Mouse (Mus musculus) ES-Bruce4 (cell line): ENCODE results near the gene Tmem246. TPM values are rescaled to one million over a fixed set of nuclear protein-coding genes. Genes with fewer than 3 reads are reported as not detected.

Experiments
- H3K27ac ChIP-seq: 2 replicates; pipeline ENCODE4 v1.5.1; 2012; ENCODE audit warnings: low read length, inconsistent platforms; ENCODE audit not compliant: insufficient read depth
- H3K27me3 ChIP-seq: 2 replicates; pipeline ENCODE4 v1.6.1; 2012; ENCODE audit warnings: mild to moderate bottlenecking, low read length, inconsistent platforms; ENCODE audit not compliant: control insufficient read depth, poor library complexity, insufficient read depth, severe bottlenecking
- H3K36me3 ChIP-seq: 2 replicates; pipeline ENCODE4 v1.6.1; 2012; ENCODE audit warnings: inconsistent platforms, mild to moderate bottlenecking, low read length, moderate library complexity; ENCODE audit not compliant: control insufficient read depth, poor library complexity, insufficient read depth, severe bottlenecking
- H3K4me1 ChIP-seq: one replicate; pipeline ENCODE4 v1.8.1; 2011; ENCODE audit warnings: low read length; ENCODE audit not compliant: control insufficient read depth, insufficient read depth
- H3K4me3 ChIP-seq: 2 replicates; pipeline ENCODE4 v1.5.1; 2011; ENCODE audit warnings: low read depth, mild to moderate bottlenecking, low read length
- H3K9ac ChIP-seq: 2 replicates; pipeline ENCODE4 v1.6.1; 2012; ENCODE audit warnings: low read depth, mild to moderate bottlenecking, inconsistent platforms; ENCODE audit not compliant: poor library complexity, severe bottlenecking
- H3K9me3 ChIP-seq: replicated peaks from 2 replicates; pipeline ENCODE4 v1.6.1; 2012; ENCODE audit warnings: mild to moderate bottlenecking, low read length, inconsistent platforms; ENCODE audit not compliant: control insufficient read depth, poor library complexity, insufficient read depth, severe bottlenecking
- CTCF ChIP-seq: IDR thresholded peaks from one replicate; pipeline ENCODE4 v1.8.1; 2011; ENCODE audit warnings: low read depth, low read length
- EP300 ChIP-seq: IDR thresholded peaks from 2 replicates; pipeline ENCODE4 v1.6.1; 2011; ENCODE audit warnings: low read depth, low read length; ENCODE audit not compliant: insufficient read depth
- POLR2A ChIP-seq: IDR thresholded peaks from one replicate; pipeline ENCODE4 v1.8.1; 2011; ENCODE audit warnings: low read length; ENCODE audit not compliant: insufficient read depth
- polyA plus RNA-seq: library from polyadenylated mRNA; stranded (reverse); fragments of >200 nt; gene quantifications from 2 replicates; pipeline ENCODE4 v1.2.4, GENCODE M21; 2011; ENCODE audit warnings: low read depth; ENCODE audit not compliant: missing spikeins, insufficient read depth, insufficient read length

Tmem246 gene
- polyA plus RNA-seq, 1 experiment: 5.9 TPM

GRCm38 (mm10) chr4:49558181-49558580, 39.5 kb downstream of the Tmem246 start:
- no peak for TF ChIP-seq EP300
- TF ChIP-seq POLR2A: no peak
- TF ChIP-seq CTCF: no peak
- no peaks in the 10 kb centered on the region for H3K36me3 ChIP-seq
- no peaks in the 10 kb centered on the region for H3K4me1 ChIP-seq
- H3K27ac ChIP-seq: no peak overlapping the region
- no peaks in the 10 kb centered on the region for H3K9me3 ChIP-seq
- no peak overlapping the region for H3K9ac ChIP-seq
- no peaks in the 10 kb centered on the region for H3K27me3 ChIP-seq
- H3K4me3 ChIP-seq: no peak overlapping the region

GRCm38 (mm10) chr4:49557375-49557774, 40.3 kb downstream of the Tmem246 start:
- TF ChIP-seq POLR2A (no peak), EP300 (no peak), CTCF (no peak)
- Histone ChIP-seq H3K27me3 (no peaks in the 10 kb centered on the region), H3K36me3 (no peaks in the 10 kb centered on the region), H3K9ac (no peak overlapping the region), H3K4me3 (no peak overlapping the region), H3K4me1 (no peaks in the 10 kb centered on the region), H3K9me3 (no peaks in the 10 kb centered on the region), H3K27ac (no peak overlapping the region)

DNA sequence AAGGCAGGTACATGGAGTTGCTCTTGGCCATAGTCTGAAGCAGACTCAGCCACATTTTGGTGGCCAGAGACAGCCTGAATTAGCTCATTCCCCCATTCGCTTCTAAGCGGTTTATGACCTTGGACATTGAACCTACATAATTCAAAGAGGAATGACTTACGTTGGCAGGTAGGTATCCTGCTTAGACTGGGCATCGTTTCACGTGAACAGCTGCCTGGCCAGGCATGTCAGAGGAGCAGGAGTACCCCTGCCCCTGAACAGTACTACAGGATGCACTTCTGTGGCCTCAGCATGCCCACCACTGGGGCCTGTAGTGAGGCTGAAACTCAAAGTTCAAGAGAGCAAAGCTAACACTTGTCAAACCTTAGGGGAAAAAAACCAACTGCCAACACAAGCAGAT, 44.3 kb downstream of the Tmem246 start:
- no peaks in the 10 kb centered on the region for H3K36me3 ChIP-seq
- H3K9ac ChIP-seq: no peak overlapping the region
- H3K4me1 ChIP-seq: no peaks in the 10 kb centered on the region
- H3K9me3 ChIP-seq: no peaks in the 10 kb centered on the region
- no peak for TF ChIP-seq EP300
- TF ChIP-seq CTCF: no peak
- no peak for TF ChIP-seq POLR2A
- no peak overlapping the region for H3K4me3 ChIP-seq
- H3K27me3 ChIP-seq: no peaks in the 10 kb centered on the region
- H3K27ac ChIP-seq: no peak overlapping the region

- H3K4me3 ChIP-seq: no peak within 1 kb of the TSS
- TF ChIP-seq CTCF: no peak
- TF ChIP-seq POLR2A: no peak
- TF ChIP-seq EP300: no peak
- no peaks in the 10 kb centered on the region for H3K4me1 ChIP-seq
- H3K36me3 ChIP-seq: no peaks in the 10 kb centered on the region
- H3K9me3 ChIP-seq: no peaks in the 10 kb centered on the region
- H3K27ac ChIP-seq: no peak within 1 kb of the TSS
- no peaks in the 10 kb centered on the region for H3K27me3 ChIP-seq
- no peak within 1 kb of the TSS for H3K9ac ChIP-seq
Observed at GRCm38 (mm10) chr4:49549383-49549782, 48.3 kb downstream of the Tmem246 start, which contains the start of gene Aldob. Gene Aldob (minus strand): TSS chr4:49549546.

- H3K36me3 ChIP-seq: no peaks in the 10 kb centered on the region
- no peak overlapping the region for H3K27ac ChIP-seq
- TF ChIP-seq POLR2A: no peak
- H3K9me3 ChIP-seq: no peaks in the 10 kb centered on the region
- H3K9ac ChIP-seq: no peak overlapping the region
- H3K4me3 ChIP-seq: no peak overlapping the region
- no peaks in the 10 kb centered on the region for H3K4me1 ChIP-seq
- no peaks in the 10 kb centered on the region for H3K27me3 ChIP-seq
Observed at GRCm38 (mm10) chr4:49547544-49548219, 50.0 kb downstream of the Tmem246 start.

- Histone ChIP-seq H3K36me3 (no peaks in the 10 kb centered on the region), H3K27me3 (no peaks in the 10 kb centered on the region), H3K4me3 (no peak overlapping the region), H3K4me1 (no peaks in the 10 kb centered on the region), H3K9me3 (no peaks in the 10 kb centered on the region), H3K9ac (no peak overlapping the region), H3K27ac (no peak overlapping the region)
- TF ChIP-seq CTCF (no peak), EP300 (no peak), POLR2A (no peak)
Observed at GRCm38 (mm10) chr4:49546873-49547543, 50.7 kb downstream of the Tmem246 start.
